Mouse (Mus musculus): ENCODE data around the gene Etv6.

Etv6 gene

DNA sequence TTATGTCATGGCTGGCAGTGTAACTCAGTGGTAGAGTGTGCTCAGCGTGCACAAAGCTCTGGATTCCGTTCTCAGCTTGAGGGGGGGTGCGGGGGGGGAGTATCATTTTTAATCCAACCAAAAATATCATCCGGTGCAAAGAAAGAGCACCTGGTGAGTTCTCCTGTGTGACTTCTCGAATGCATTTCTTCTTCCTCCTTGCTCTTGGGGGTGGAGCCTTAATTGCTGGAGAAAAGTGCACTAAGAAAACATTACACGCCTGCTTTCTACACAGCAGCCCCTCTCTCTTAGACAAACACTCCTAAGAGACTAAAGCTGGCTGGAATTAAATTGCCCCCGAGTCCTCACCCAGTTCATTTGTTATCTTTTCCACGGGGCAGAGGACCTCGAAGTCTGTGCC lies 139.6 kb downstream of the Etv6 start:
- DNase-seq: no peak

DNA sequence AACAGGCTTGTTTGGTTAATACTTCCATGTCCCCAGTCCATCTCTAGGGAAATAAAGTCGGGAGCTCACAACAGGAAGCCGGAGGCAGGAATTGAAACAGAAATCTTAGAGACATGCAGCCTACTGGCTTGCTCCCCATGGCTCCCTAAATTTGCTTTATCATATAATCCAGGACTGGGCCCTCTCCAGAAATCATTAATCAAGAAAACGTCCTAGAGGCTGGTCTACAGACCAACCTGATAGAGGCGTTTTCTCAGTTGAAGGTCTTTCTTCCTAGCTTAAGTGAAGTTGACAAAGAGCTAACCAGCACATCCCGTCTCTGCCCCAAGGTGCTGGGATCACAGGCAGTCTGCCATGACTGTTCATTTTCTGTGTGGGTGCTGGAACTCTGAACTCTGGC lies 141.7 kb downstream of the Etv6 start:
- DNase-seq: no peak

GRCm38 (mm10) chr6:134182301-134182948 lies 146.9 kb downstream of the Etv6 start:
- no peak for DNase-seq

DNA sequence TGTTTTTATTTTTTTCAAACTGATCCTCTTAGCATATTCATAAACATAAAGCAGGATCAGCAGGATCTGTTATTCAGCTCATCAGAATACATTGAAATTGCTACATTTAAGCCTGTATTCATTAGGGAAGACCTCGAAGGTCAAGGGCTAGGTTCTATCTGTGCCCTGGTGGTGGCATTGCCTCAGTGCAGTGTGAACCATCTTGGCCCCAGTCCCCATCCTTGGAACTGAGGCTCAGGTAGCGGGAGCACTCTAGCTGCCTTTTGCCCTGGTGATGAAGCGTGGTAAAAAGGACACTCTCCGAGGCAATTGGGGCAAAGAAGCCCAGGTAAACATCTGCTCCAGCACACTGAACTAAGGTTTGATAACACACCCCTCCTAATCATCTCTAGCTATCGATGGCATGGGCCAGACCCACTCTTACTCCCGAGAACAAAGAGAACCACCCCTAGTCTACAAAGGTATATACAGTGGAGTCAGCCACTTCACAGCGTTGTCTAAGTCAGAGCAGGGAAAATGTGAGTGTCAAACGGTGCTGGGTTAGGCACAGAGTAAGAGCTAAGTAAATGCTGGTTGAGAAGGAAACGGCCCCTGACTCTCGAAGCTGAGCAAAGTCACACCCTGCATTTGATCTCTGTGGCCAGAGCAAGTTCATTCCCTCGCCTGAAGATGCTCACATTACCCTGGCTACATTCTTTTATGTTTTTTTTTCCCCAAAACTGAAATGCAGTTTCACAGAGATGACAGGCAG lies 148.3 kb downstream of the Etv6 start:
- no peak for DNase-seq

DNA sequence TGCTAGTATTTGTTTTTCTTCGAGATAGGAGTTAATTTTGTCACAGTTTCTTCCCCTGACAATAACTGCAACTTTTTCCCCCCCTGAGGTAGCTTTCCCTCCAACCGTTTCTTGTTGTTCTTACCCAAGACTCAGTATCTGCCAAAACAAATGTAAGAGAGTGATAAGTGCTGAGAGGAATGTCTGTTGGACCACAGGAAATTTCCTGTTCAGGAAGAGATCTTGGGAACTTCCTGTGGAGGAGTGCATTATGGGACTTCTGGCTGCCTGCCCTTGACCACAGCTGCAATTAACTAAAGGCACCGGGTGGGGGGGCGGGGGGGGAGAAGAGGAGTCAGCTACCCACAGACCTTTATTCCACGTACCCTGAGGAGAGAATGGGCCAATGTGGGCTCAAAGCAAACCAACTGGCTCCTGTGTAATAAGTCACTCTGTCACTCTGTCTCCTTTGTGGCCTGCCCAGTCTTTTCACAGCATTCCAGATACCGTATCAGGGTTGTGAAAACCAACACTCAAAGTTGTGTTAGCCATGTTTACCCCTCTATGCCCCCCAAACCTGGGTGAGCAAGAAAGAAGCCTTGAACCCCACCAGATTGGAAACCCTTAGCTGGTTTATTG lies 150.9 kb downstream of the Etv6 start:
- peak; percentile 39 for DNase-seq

DNA sequence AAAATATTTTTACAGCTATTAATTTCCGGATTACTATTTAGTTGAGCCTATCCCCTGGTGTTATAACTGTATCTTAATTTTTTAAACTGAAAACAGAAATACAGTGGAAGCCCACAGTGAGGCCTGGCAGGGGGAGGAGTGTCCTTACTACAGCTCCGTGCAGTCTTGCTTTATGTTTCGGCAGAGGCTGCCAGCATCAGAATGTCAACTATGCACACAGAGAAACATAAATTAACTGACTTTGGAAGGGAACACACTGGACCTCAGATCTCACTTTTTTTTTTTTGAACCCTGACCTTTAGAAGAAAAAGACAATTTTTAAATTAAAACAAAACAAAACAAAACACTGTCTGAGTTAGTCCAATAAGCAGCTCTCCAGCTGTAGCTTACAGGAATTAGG lies 153.2 kb downstream of the Etv6 start:
- no peak for DNase-seq

GRCm38 (mm10) chr6:134189174-134189573 lies 153.7 kb downstream of the Etv6 start:
- no peak for DNase-seq

DNA sequence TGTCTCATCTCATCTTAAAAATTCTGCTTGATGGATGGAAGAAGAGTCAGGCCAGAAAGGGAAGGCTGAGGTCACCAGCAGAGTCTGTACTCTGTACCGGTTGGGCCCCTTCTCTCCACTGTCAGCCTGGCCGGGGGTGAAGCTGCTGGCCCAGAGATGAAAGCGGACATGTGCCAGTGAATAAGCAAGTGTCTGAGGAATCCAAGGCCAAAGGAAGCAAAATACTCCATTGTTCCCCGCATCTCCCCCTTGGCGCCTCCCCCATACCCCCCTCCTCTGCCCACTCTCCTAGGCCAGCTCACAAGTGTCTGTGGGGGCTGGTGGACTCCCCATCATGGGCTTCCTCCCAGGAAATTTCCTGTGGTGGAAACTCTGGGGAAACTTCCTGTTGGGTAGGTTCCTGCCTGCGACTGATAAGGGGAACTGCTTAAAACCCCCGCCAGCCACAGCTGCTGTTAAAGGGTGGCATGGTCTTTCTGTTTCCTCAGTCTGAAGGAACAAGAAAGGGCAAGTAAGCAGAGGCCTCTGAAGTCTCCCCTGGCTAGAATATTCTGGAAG lies 154.2 kb downstream of the Etv6 start:
- peak; percentile 60 for DNase-seq

DNA sequence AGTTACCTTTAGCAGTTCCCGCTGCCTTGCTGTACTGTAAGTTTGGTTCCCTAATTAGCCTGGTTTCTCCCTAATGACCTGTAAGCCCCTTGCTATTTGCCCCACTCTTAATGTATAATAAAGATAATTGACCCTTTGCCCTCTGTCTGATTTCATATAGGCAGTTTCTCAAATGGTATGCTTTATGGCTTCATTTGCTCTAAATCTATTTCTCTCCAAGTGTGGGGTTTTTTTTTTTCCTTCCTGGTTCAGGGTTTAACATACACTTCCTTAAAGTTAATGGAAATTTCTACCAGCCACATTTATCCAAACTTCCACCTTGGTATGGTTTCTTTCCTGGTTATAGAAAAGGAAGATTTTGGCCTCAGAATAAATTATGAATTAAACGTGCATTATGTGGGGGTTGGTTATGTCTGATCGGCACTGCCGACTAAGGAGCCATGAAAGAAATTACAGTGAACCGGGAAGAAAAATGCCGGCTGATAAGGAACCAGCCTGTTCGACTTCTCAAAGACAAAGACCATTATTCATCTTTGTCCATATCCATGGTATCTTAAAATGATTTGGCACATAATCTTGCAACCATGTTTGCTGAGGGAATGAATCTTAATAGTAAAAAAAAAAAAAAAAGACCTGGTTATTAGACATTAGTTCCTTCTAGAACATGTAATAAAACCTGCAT lies 155.2 kb downstream of the Etv6 start:
- no peak for DNase-seq

- DNase-seq: no peak
These were observed 157.2 kb downstream of the Etv6 start for GRCm38 (mm10) chr6:134192710-134193109.

- DNase-seq: no peak
These were observed 164.4 kb downstream of the Etv6 start for GRCm38 (mm10) chr6:134199895-134200294.

DNA sequence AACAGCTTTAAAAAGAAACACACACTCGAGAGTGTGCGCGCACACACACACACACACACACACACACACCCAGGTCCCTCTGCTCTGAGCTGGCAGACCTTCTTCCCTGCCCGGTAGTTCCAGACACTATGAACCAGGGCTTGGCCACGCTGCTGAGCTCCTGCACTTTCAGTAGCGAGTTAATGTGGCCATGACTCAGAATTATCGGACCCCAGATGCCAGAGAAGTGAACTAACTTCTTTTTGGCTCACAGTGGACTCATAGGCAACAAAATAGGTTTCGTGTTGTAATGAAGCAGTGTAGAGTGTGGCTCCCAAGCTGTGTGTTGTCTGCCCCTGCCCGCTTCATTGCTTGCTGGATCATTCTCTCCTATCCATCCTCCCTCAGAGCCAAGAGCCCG lies 165.1 kb downstream of the Etv6 start:
- DNase-seq: no peak

DNA sequence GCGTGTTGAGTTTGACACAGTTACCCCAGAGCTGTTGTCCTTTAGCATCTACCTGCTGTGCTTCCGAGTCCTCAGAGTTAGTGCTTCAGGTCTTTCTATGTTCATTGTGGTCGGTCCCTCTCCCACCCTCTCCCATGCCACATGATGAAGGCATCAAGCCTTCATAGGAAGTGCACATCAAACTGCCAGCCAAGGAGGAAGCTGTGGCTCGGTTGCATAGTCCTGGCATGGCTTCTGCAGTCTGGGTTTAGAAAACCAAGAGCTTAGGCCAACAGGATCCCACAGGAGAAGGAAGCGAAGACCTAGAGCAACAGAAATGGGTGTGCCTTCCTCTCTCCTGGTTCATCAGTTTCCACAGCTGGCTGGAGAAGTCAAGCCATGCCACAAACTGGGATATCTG lies 166.7 kb downstream of the Etv6 start:
- DNase-seq: no peak

- DNase-seq: no peak
These were observed 169.7 kb downstream of the Etv6 start for GRCm38 (mm10) chr6:134205163-134205562.

GRCm38 (mm10) chr6:134205726-134206125 lies 170.2 kb downstream of the Etv6 start:
- DNase-seq: no peak

DNA sequence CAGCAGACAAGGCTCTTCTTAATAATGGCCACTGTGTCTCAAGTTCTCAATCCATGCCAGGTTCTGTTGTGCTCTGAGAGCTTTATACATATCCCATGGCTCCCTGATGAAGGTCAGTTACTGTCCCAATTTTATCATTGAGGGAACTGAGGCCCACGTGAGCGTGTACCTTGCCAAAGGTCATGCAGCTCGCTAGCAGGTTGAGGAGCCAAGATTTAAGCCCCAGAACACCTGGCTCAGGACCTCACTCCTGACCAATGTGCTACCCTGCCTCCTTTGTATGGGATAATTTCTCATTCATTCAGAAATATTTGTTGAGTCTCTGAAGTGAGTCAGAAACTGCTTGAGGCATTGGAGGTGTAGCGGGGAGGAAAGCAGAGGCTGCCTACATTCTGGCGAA lies 170.8 kb downstream of the Etv6 start:
- no peak for DNase-seq

GRCm38 (mm10) chr6:134207391-134208179 lies 172.1 kb downstream of the Etv6 start:
- peak; percentile 48 for DNase-seq

DNA sequence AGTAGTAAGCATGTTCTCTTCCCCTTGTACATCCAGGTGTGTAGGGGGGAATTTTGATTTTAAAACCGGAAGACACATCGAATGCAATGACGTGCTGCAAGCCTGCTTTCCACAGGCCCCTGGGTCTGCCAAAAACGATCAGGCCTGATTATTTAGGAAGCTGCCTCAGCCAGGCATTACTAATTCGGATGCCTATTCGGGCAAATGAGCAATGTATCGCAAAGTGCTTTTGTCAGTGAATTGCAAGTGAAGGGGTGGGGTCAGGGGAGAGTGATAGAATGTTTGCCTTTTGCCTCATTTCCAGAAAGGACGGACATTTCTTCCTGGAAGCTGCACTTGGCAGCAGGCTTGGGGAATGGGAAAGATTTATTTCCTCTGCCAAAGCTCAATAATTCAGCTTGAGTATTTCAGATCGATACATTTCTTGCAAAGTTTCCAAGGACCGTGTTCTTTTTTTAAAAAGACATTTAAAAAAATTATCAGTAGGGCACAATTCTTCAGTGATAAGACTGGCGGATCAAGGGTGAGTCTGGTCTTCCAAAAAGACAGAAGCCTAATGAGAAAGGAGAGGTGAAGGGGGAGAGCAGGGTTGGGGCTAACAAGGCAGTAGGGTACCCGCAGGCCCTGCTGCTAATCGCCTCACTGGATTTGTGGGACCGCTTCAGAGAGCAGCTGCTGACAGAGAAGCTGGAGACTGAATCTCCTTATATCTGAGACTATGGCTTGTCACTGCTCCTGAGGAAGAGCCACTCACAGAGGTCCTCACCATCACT lies 172.9 kb downstream of the Etv6 start:
- no peak for DNase-seq

- no peak for DNase-seq
These were observed 175.4 kb downstream of the Etv6 start for GRCm38 (mm10) chr6:134210675-134211457.

DNA sequence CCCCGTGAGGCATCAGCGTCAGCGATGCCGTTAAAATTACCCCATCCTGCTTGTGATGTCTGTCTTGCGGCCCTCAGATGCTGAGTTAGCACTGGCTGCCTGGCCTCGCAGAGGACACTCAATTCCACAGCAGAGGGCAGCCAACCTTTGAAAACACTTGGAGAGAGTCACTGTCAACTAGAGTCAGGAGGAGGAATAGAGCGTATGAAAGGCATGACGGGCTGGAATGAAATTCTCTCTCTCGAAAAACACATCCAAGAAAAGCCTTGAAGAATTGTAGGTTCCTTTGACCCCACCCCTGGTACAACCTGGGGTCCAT lies 175.9 kb downstream of the Etv6 start:
- no peak for DNase-seq

- no peak for DNase-seq
These were observed 182.2 kb downstream of the Etv6 start for GRCm38 (mm10) chr6:134217747-134218146.

All from liver (tissue).